Mouse (Mus musculus): ENCODE measurements around the gene Pitpnm3.

Gene Pitpnm3

GRCm38 (mm10) chr11:72134536-72135382 is 819 bp downstream of the Pitpnm3 start:
- peak; percentile 36 to 43 for DNase-seq

- DNase-seq: no peak
Measured at GRCm38 (mm10) chr11:72133075-72133474, 2.5 kb downstream of the Pitpnm3 start.

- peak; percentile 78 to 84 for DNase-seq
Measured at GRCm38 (mm10) chr11:72132266-72132665, 3.3 kb downstream of the Pitpnm3 start.

GRCm38 (mm10) chr11:72131697-72132096 is 3.9 kb downstream of the Pitpnm3 start:
- no peak for DNase-seq

GRCm38 (mm10) chr11:72130905-72131304 is 4.7 kb downstream of the Pitpnm3 start:
- DNase-seq: no peak

- DNase-seq: no peak
Measured at GRCm38 (mm10) chr11:72130472-72130871, 5.1 kb downstream of the Pitpnm3 start.

GRCm38 (mm10) chr11:72130021-72130420 is 5.6 kb downstream of the Pitpnm3 start:
- DNase-seq: peak; percentile 68 to 73

GRCm38 (mm10) chr11:72129032-72129894 is 6.3 kb downstream of the Pitpnm3 start:
- peak; percentile 42 to 43 for DNase-seq

- peak in 1 of 2 experiments; percentile 57 for DNase-seq
Measured at GRCm38 (mm10) chr11:72127450-72128189, 8.0 kb downstream of the Pitpnm3 start.

- DNase-seq: peak; percentile 73 to 77
Measured at GRCm38 (mm10) chr11:72125781-72126180, 9.8 kb downstream of the Pitpnm3 start.

GRCm38 (mm10) chr11:72123531-72123930 is 12.0 kb downstream of the Pitpnm3 start:
- DNase-seq: no peak

GRCm38 (mm10) chr11:72120354-72120753 is 15.2 kb downstream of the Pitpnm3 start:
- no peak for DNase-seq

- DNase-seq: no peak
Measured at GRCm38 (mm10) chr11:72118630-72119029, 16.9 kb downstream of the Pitpnm3 start.

- DNase-seq: no peak
Measured at GRCm38 (mm10) chr11:72113296-72113695, 22.3 kb downstream of the Pitpnm3 start.

GRCm38 (mm10) chr11:72110726-72111125 is 24.9 kb downstream of the Pitpnm3 start:
- no peak for DNase-seq

- DNase-seq: peak in 1 of 2 experiments; percentile 27
Measured at GRCm38 (mm10) chr11:72104223-72104622, 31.4 kb downstream of the Pitpnm3 start.

- no peak for DNase-seq
Measured at GRCm38 (mm10) chr11:72103530-72103929, 32.0 kb downstream of the Pitpnm3 start.

GRCm38 (mm10) chr11:72100996-72101395 is 34.6 kb downstream of the Pitpnm3 start:
- no peak for DNase-seq

GRCm38 (mm10) chr11:72099181-72099580 is 36.4 kb downstream of the Pitpnm3 start:
- no peak for DNase-seq

- no peak for DNase-seq
Measured at GRCm38 (mm10) chr11:72098027-72098426, 37.6 kb downstream of the Pitpnm3 start.

- DNase-seq: no peak
Measured at GRCm38 (mm10) chr11:72095994-72096393, 39.6 kb downstream of the Pitpnm3 start.

GRCm38 (mm10) chr11:72094442-72094841 is 41.1 kb downstream of the Pitpnm3 start:
- peak; percentile 28 to 39 for DNase-seq

GRCm38 (mm10) chr11:72092390-72092789 is 43.2 kb downstream of the Pitpnm3 start:
- no peak for DNase-seq

Measured in cerebellum, postnatal 36 days (tissue).